Mouse (Mus musculus): ENCODE data around the gene Olfr552. TPM values are rescaled to one million over a fixed set of nuclear protein-coding genes. Genes with fewer than 3 reads are reported as not detected.
"Not testable (repeated sequence)": the region's sequence is repeated elsewhere in the genome, so short reads cannot be mapped to it uniquely, and the experiment has no call there.

Olfr552 gene
- polyA plus RNA-seq, 1 experiment from 2014 or later: not detected

DNA sequence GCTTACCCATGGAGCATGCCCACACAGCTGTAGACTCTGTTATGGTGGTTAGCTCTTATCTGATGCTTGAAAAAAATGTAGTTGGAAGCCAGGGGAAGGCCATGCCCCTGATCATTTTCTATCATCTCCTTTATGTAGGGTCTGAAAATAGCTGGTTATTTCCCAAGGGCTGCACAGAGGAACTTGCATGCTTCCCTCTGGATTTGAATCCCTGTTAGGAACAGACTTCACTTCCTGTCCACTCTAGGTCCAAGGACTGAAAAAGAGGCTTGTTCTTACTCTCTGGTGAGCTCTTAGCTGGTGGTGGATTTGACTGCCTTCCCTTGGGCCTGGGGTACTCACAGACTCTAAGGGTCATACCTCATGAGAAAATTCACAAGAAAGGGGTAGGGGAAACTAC, 20.5 kb downstream of the Olfr552 start, which contains the start of gene Olfr553:
Gene Olfr553 (minus strand): TSS at position 101 of the 400 bp plus-strand sequence.
- Histone ChIP-seq H3K36me3 (ENCODE audit: control insufficient read depth, insufficient read depth, low read length) (no peaks in the 10 kb centered on the region), H3K9ac (ENCODE audit: low read depth, low read length) (no peak within 1 kb of the TSS), H3K4me1 (ENCODE audit: control insufficient read depth, insufficient read depth, low read length) (no peaks in the 10 kb centered on the region), H3K9me3 (ENCODE audit: control insufficient read depth, low read length) (no peaks in the 10 kb centered on the region), H3K27me3 (replicated peaks; ENCODE audit: control insufficient read depth, insufficient read depth, low read length) (no peaks in the 10 kb centered on the region), H3K4me2 (ENCODE audit: low read depth, low read length) (no peak within 1 kb of the TSS), H3K27ac (ENCODE audit: low read length) (no peak within 1 kb of the TSS), H3K4me3 (ENCODE audit: low read length) (no peak within 1 kb of the TSS)
- ATAC-seq: no peak

DNA sequence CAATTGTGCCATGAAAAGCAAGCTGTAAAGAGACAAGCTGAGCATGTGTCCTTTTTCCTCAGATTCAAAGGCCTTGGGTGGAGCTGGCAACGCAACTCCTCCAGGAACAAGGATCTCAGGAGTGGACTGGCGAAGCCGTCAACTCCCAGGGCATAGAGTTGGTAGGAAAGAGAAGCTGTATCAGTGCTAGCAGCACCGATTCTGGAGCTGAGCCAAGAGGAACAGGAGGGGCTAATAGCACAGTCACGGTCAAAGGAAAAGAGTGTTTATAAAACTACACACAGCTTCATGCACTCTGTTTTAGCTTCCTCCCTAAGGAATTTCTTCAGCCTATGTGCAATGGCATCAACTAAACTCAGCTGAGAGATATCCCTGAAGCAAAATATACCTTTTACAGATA, 22.0 kb downstream of the Olfr552 start:
- WGBS: 58% methylated on average over 5 of the region's 5 CpGs
- H3K4me1 ChIP-seq (ENCODE audit: control insufficient read depth, insufficient read depth, low read length): no peaks in the 10 kb centered on the region
- no peak overlapping the region for H3K27ac ChIP-seq (ENCODE audit: low read length)
- H3K4me3 ChIP-seq (ENCODE audit: low read length): no peak overlapping the region
- no peak overlapping the region for H3K4me2 ChIP-seq (ENCODE audit: low read depth, low read length)
- ATAC-seq: no peak
- H3K27me3 ChIP-seq (replicated peaks; ENCODE audit: control insufficient read depth, insufficient read depth, low read length): no peaks in the 10 kb centered on the region
- no peaks in the 10 kb centered on the region for H3K36me3 ChIP-seq (ENCODE audit: control insufficient read depth, insufficient read depth, low read length)
- H3K9ac ChIP-seq (ENCODE audit: low read depth, low read length): no peak overlapping the region
- H3K9me3 ChIP-seq (ENCODE audit: control insufficient read depth, low read length): no peaks in the 10 kb centered on the region

DNA sequence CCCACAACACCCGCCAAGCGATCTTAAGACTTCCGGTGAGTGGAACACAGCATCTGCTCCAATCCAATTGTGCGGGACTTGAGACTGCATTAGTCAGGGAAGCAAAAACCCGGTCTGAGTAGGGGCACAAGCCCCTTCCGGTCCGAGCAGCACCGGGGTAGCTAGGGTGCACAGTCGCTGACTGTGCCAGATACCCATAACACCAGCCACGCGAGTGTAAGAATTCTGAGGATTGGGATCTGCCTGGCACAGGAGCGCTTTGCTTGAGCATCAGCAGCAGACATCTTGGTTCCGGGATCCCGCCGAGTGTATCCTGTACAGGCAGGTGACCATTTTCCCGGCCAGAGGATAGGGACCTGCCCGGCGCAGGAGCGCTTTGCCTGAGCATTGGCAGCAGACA, 22.8 kb downstream of the Olfr552 start:
- not testable (repeated sequence) for H3K4me3 ChIP-seq (ENCODE audit: low read length); ATAC-seq; H3K4me2 ChIP-seq (ENCODE audit: low read depth, low read length); H3K36me3 ChIP-seq (ENCODE audit: control insufficient read depth, insufficient read depth, low read length); H3K27ac ChIP-seq (ENCODE audit: low read length); H3K9ac ChIP-seq (ENCODE audit: low read depth, low read length); H3K4me1 ChIP-seq (ENCODE audit: control insufficient read depth, insufficient read depth, low read length); H3K9me3 ChIP-seq (ENCODE audit: control insufficient read depth, low read length); H3K27me3 ChIP-seq (replicated peaks; ENCODE audit: control insufficient read depth, insufficient read depth, low read length)
- whole genome bisulfite sequencing: 83% methylated on average over 18 of the region's 19 CpGs

GRCm38 (mm10) chr7:102636665-102637064, 39.1 kb downstream of the Olfr552 start:
- Histone ChIP-seq H3K27me3 (replicated peaks; ENCODE audit: control insufficient read depth, insufficient read depth, low read length) (no peaks in the 10 kb centered on the region), H3K4me1 (ENCODE audit: control insufficient read depth, insufficient read depth, low read length) (no peaks in the 10 kb centered on the region), H3K9me3 (ENCODE audit: control insufficient read depth, low read length) (no peaks in the 10 kb centered on the region), H3K27ac (ENCODE audit: low read length) (no peak overlapping the region), H3K36me3 (ENCODE audit: control insufficient read depth, insufficient read depth, low read length) (no peaks in the 10 kb centered on the region), H3K4me2 (ENCODE audit: low read depth, low read length) (no peak overlapping the region), H3K9ac (ENCODE audit: low read depth, low read length) (no peak overlapping the region), H3K4me3 (ENCODE audit: low read length) (no peak overlapping the region)
- no peak for ATAC-seq
- WGBS: 33% methylated on average over 3 of the region's 3 CpGs

DNA sequence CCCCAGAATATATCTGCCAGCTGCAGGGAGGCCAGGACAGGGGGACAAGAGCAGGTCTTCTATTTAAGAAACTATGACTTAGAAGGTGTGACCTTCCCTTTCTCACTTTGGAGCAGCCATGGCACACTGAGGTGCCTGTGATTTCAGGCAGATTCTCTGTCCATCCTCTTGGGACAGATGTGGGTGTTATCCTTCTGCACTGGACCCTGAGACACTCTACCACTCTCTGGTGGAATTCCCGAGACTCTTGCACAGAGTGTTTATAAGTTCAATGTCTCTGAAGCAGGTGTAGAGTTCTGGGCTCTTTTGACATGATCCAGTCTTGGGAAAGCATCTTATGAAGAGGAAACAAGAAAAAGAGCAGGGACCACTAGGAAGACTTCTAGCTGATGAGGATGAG, 40.6 kb downstream of the Olfr552 start, which contains the start of gene Olfr554:
Gene Olfr554 (plus strand): TSS at position 301 of the 400 bp plus-strand sequence.
- H3K27me3 ChIP-seq (replicated peaks; ENCODE audit: control insufficient read depth, insufficient read depth, low read length): no peaks in the 10 kb centered on the region
- no peak within 1 kb of the TSS for H3K4me3 ChIP-seq (ENCODE audit: low read length)
- no peak within 1 kb of the TSS for H3K27ac ChIP-seq (ENCODE audit: low read length)
- H3K4me2 ChIP-seq (ENCODE audit: low read depth, low read length): no peak within 1 kb of the TSS
- no peaks in the 10 kb centered on the region for H3K4me1 ChIP-seq (ENCODE audit: control insufficient read depth, insufficient read depth, low read length)
- no peaks in the 10 kb centered on the region for H3K9me3 ChIP-seq (ENCODE audit: control insufficient read depth, low read length)
- WGBS: 59% methylated on average over 1 of the region's 1 CpGs
- no peak within 1 kb of the TSS for H3K9ac ChIP-seq (ENCODE audit: low read depth, low read length)
- no peaks in the 10 kb centered on the region for H3K36me3 ChIP-seq (ENCODE audit: control insufficient read depth, insufficient read depth, low read length)
- ATAC-seq: no peak

- WGBS: 89% methylated on average over 3 of the region's 4 CpGs
- H3K27ac ChIP-seq (ENCODE audit: low read length); ATAC-seq; H3K4me2 ChIP-seq (ENCODE audit: low read depth, low read length); H3K27me3 ChIP-seq (replicated peaks; ENCODE audit: control insufficient read depth, insufficient read depth, low read length); H3K4me1 ChIP-seq (ENCODE audit: control insufficient read depth, insufficient read depth, low read length); H3K9ac ChIP-seq (ENCODE audit: low read depth, low read length); H3K9me3 ChIP-seq (ENCODE audit: control insufficient read depth, low read length); H3K36me3 ChIP-seq (ENCODE audit: control insufficient read depth, insufficient read depth, low read length); H3K4me3 ChIP-seq (ENCODE audit: low read length): not testable (repeated sequence)
These were observed 47.4 kb downstream of the Olfr552 start for GRCm38 (mm10) chr7:102644945-102645344.

Other genes starting within 250 kb of the Olfr552 start
- 106 and 120 TPM in 2 replicates for gene Rrm1, start 156.1 kb upstream of the Olfr552 start, polyA plus RNA-seq (2015; fragmentation: Nextera tagmentation; extraction: Ambion mirVana)
- gene Olfr543, start 116.1 kb upstream of the Olfr552 start, polyA plus RNA-seq (2015; fragmentation: Nextera tagmentation; extraction: Ambion mirVana): 0.09 and 0.16 TPM in 2 replicates
- gene Olfr544, start 109.5 kb upstream of the Olfr552 start, polyA plus RNA-seq (2015; fragmentation: Nextera tagmentation; extraction: Ambion mirVana): 0.04 TPM in 1 of 2 replicates, not detected in the other
- not detected in 2 replicates for gene Olfr545, start 98.2 kb upstream of the Olfr552 start, polyA plus RNA-seq (2015; fragmentation: Nextera tagmentation; extraction: Ambion mirVana)
- gene Olfr547, start 63.0 kb upstream of the Olfr552 start, polyA plus RNA-seq (2015; fragmentation: Nextera tagmentation; extraction: Ambion mirVana): not detected in 2 replicates
- gene Olfr548-ps1, start 56.9 kb upstream of the Olfr552 start, polyA plus RNA-seq (2015; fragmentation: Nextera tagmentation; extraction: Ambion mirVana): not detected in 2 replicates
- gene Olfr549, start 47.9 kb upstream of the Olfr552 start, polyA plus RNA-seq (2015; fragmentation: Nextera tagmentation; extraction: Ambion mirVana): not detected in 2 replicates
- gene Trim21, start 32.3 kb upstream of the Olfr552 start, polyA plus RNA-seq (2015; fragmentation: Nextera tagmentation; extraction: Ambion mirVana): 0.32 and 0.50 TPM in 2 replicates
- gene Olfr550, start 26.3 kb upstream of the Olfr552 start, polyA plus RNA-seq (2015; fragmentation: Nextera tagmentation; extraction: Ambion mirVana): not detected in 2 replicates
- gene Olfr551, start 5.9 kb upstream of the Olfr552 start, polyA plus RNA-seq (2015; fragmentation: Nextera tagmentation; extraction: Ambion mirVana): not detected in 2 replicates
- gene Olfr553, start 20.4 kb downstream of the Olfr552 start, polyA plus RNA-seq (2015; fragmentation: Nextera tagmentation; extraction: Ambion mirVana): not detected in 2 replicates
- gene Olfr554, start 40.7 kb downstream of the Olfr552 start, polyA plus RNA-seq (2015; fragmentation: Nextera tagmentation; extraction: Ambion mirVana): not detected in 2 replicates
- gene Olfr555, start 61.1 kb downstream of the Olfr552 start, polyA plus RNA-seq (2015; fragmentation: Nextera tagmentation; extraction: Ambion mirVana): not detected in 2 replicates
- not detected in 2 replicates for gene Olfr556, start 67.1 kb downstream of the Olfr552 start, polyA plus RNA-seq (2015; fragmentation: Nextera tagmentation; extraction: Ambion mirVana)
- gene Trim68, start 89.6 kb downstream of the Olfr552 start, polyA plus RNA-seq (2015; fragmentation: Nextera tagmentation; extraction: Ambion mirVana): 9.3 and 9.6 TPM in 2 replicates
- gene Olfr557, start 98.1 kb downstream of the Olfr552 start, polyA plus RNA-seq (2015; fragmentation: Nextera tagmentation; extraction: Ambion mirVana): not detected in 2 replicates
- 0.22 and 0.26 TPM in 2 replicates for gene Olfr558, start 104.4 kb downstream of the Olfr552 start, polyA plus RNA-seq (2015; fragmentation: Nextera tagmentation; extraction: Ambion mirVana)
- gene Olfr33, start 121.3 kb downstream of the Olfr552 start, polyA plus RNA-seq (2015; fragmentation: Nextera tagmentation; extraction: Ambion mirVana): not detected in 2 replicates
- not detected in 2 replicates for gene Olfr559, start 129.7 kb downstream of the Olfr552 start, polyA plus RNA-seq (2015; fragmentation: Nextera tagmentation; extraction: Ambion mirVana)
- not detected in 2 replicates for gene Olfr560, start 161.6 kb downstream of the Olfr552 start, polyA plus RNA-seq (2015; fragmentation: Nextera tagmentation; extraction: Ambion mirVana)
- gene Olfr78, start 161.7 kb downstream of the Olfr552 start, polyA plus RNA-seq (2015; fragmentation: Nextera tagmentation; extraction: Ambion mirVana): 0.39 and 0.58 TPM in 2 replicates
- not detected in 2 replicates for gene Olfr561, start 173.5 kb downstream of the Olfr552 start, polyA plus RNA-seq (2015; fragmentation: Nextera tagmentation; extraction: Ambion mirVana)
- gene Olfr564, start 205.7 kb downstream of the Olfr552 start, polyA plus RNA-seq (2015; fragmentation: Nextera tagmentation; extraction: Ambion mirVana): not detected in 2 replicates